Mouse (Mus musculus) midbrain, embryonic 16.5 days (tissue): ENCODE measurements around the gene Rabac1. TPM values are rescaled to one million over a fixed set of nuclear protein-coding genes. Genes with fewer than 3 reads are reported as not detected.

Source experiments
- ATAC-seq: fragments of 200-750 bp; cut with Nextera tagmentation; 2 replicates; pipeline ENCODE4 v1.8.0; 2017; ENCODE audit warnings: moderate TSS enrichment
- H3K27ac ChIP-seq: fragments of 300-500 bp; sonication (generic); 2 replicates; pipeline ENCODE4 v1.5.1; 2014; ENCODE audit warnings: mild to moderate bottlenecking, low read length, mixed read lengths
- H3K27me3 ChIP-seq: fragments of 300-500 bp; sonication (generic); 2 replicates; pipeline ENCODE4 v1.6.1; 2014; ENCODE audit warnings: low read depth, low read length, mixed read lengths; ENCODE audit not compliant: control insufficient read depth, insufficient read depth
- H3K36me3 ChIP-seq: fragments of 300-500 bp; sonication (generic); 2 replicates; pipeline ENCODE4 v1.6.1; 2014; ENCODE audit warnings: mild to moderate bottlenecking, low read length, moderate library complexity, mixed read lengths; ENCODE audit not compliant: control insufficient read depth, insufficient read depth
- H3K4me1 ChIP-seq: fragments of 300-500 bp; sonication (generic); 2 replicates; pipeline ENCODE4 v1.6.1; 2014; ENCODE audit warnings: mild to moderate bottlenecking, low read length, mixed read lengths; ENCODE audit not compliant: control insufficient read depth, insufficient read depth
- H3K4me2 ChIP-seq: fragments of 300-500 bp; sonication (generic); 2 replicates; pipeline ENCODE4 v1.6.1; 2014; ENCODE audit warnings: mild to moderate bottlenecking, low read length, mixed read lengths
- H3K4me3 ChIP-seq: fragments of 300-500 bp; sonication (generic); 2 replicates; pipeline ENCODE4 v1.5.1; 2014; ENCODE audit warnings: low read depth, mild to moderate bottlenecking, low read length, moderate library complexity, mixed read lengths
- H3K9ac ChIP-seq: fragments of 300-500 bp; sonication (generic); 2 replicates; pipeline ENCODE4 v1.6.1; 2014; ENCODE audit warnings: low read depth, low read length, mixed read lengths
- H3K9me3 ChIP-seq: fragments of 300-500 bp; sonication (generic); replicated peaks from 2 replicates; pipeline ENCODE4 v1.6.1; 2014; ENCODE audit warnings: mild to moderate bottlenecking, low read length, mixed read lengths; ENCODE audit not compliant: control insufficient read depth, poor library complexity, severe bottlenecking
- WGBS: fragments of 180-500 bp; shearing (Covaris S2); extraction: QIAGEN DNeasy Blood & Tissue Kit; methylation state at CpG from one replicate; pipeline ENCODE4 v1.1.7; 2014; 5-methylcytosine and 5-hydroxymethylcytosine counted together
- polyA plus RNA-seq: library from polyadenylated mRNA; unstranded; fragments of >200 nt; fragmentation: Nextera tagmentation; extraction: Ambion mirVana; gene quantifications from 2 replicates; pipeline ENCODE4 v1.2.1, GENCODE M21; 2015

Gene Rabac1
- polyA plus RNA-seq, 1 experiment from 2014 or later, result 310 TPM

GRCm38 (mm10) chr7:24987941-24988340 lies 15.4 kb upstream of the Rabac1 start:
- no peaks in the 10 kb centered on the region; the same call in 1 of the 2 replicates for H3K9me3 ChIP-seq
- H3K4me3 ChIP-seq, result no peak overlapping the region
- no peak for ATAC-seq
- 87% methylated on average over 14 of the region's 14 CpGs for WGBS
- no peak overlapping the region for H3K4me2 ChIP-seq
- no peaks in the 10 kb centered on the region for H3K4me1 ChIP-seq
- H3K9ac ChIP-seq, result no peak overlapping the region
- no peak overlapping the region for H3K27ac ChIP-seq
- H3K27me3 ChIP-seq, result no peaks in the 10 kb centered on the region
- H3K36me3 ChIP-seq, result peaks cover 72% of the 10 kb centered on the region

- Histone ChIP-seq H3K4me3 (no peak overlapping the region), H3K9me3 (no peaks in the 10 kb centered on the region; the same call in 1 of the 2 replicates), H3K27ac (no peak overlapping the region), H3K27me3 (no peaks in the 10 kb centered on the region), H3K9ac (no peak overlapping the region), H3K36me3 (peaks cover 74% of the 10 kb centered on the region), H3K4me1 (no peaks in the 10 kb centered on the region), H3K4me2 (no peak overlapping the region)
- no peak for ATAC-seq
- WGBS, result 70% methylated on average over 5 of the region's 5 CpGs
Observed at GRCm38 (mm10) chr7:24985799-24986198, 13.2 kb upstream of the Rabac1 start.

DNA sequence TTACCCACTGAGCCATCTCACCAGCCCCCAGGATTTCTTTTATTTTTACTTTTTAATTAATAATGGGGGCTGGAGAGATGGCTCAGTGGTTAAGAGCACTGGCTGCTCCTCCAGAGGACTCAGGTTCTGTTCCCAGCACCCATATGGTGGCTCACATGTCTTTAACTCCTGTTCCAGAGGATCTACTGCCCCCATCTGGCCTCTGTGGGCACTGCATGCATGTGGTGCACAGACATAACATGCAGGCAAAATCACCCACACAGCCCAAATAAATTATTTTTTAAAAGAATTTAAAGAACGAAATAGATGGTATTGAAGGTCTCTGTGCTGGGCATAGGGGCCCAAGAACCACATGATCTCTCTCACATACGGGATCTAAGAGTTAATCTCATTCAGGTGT lies 11.8 kb upstream of the Rabac1 start:
- ATAC-seq, result no peak
- Histone ChIP-seq H3K27me3 (no peaks in the 10 kb centered on the region), H3K4me3 (no peak overlapping the region), H3K4me1 (no peaks in the 10 kb centered on the region), H3K9ac (no peak overlapping the region), H3K27ac (no peak overlapping the region), H3K9me3 (no peaks in the 10 kb centered on the region; the same call in 1 of the 2 replicates), H3K4me2 (no peak overlapping the region), H3K36me3 (peaks cover 74% of the 10 kb centered on the region)
- 87% methylated on average over 2 of the region's 2 CpGs for WGBS

DNA sequence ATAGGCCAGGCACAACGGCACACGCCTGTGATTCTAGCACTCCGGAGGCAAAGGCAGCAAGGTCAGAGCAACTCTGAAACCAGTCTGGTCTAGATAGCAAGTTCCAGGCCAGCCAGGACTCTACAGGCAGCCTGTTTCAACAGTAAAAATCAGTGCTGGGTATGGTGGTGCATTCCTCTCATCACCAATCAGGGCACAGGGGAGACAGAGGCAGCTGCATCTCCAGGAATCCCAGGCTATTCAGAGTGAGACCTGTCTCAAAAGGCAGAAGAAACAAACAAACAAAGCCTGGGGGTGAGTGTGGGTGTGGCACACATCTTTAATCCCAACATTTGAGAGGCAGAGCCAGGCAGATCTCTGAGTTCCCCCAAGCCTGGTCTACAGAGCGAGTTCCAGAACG lies 10.8 kb upstream of the Rabac1 start:
- H3K4me1 ChIP-seq, result no peaks in the 10 kb centered on the region
- H3K36me3 ChIP-seq, result peaks cover 77% of the 10 kb centered on the region
- 91% methylated on average over 5 of the region's 5 CpGs for WGBS
- ATAC-seq, result no peak
- H3K4me3 ChIP-seq, result no peak overlapping the region
- no peaks in the 10 kb centered on the region for H3K27me3 ChIP-seq
- no peak overlapping the region for H3K9ac ChIP-seq
- no peaks in the 10 kb centered on the region; the same call in 1 of the 2 replicates for H3K9me3 ChIP-seq
- no peak overlapping the region for H3K4me2 ChIP-seq
- H3K27ac ChIP-seq, result no peak overlapping the region

GRCm38 (mm10) chr7:24980439-24980838 lies 7.9 kb upstream of the Rabac1 start:
- ATAC-seq, result no peak

GRCm38 (mm10) chr7:24978781-24979180 lies 6.2 kb upstream of the Rabac1 start:
- Histone ChIP-seq H3K36me3 (peaks cover 53% of the 10 kb centered on the region), H3K4me2 (no peak overlapping the region), H3K4me1 (no peaks in the 10 kb centered on the region), H3K9me3 (no peaks in the 10 kb centered on the region), H3K27ac (no peak overlapping the region), H3K4me3 (no peak overlapping the region), H3K27me3 (no peaks in the 10 kb centered on the region), H3K9ac (no peak overlapping the region)
- ATAC-seq, result no peak
- WGBS, result 89% methylated on average over 7 of the region's 7 CpGs

More at GRCm38 (mm10) chr7:24980439-24980838, 7.9 kb upstream of the Rabac1 start:
- H3K27ac ChIP-seq, result no peak overlapping the region
- peaks cover 66% of the 10 kb centered on the region for H3K36me3 ChIP-seq
- H3K4me2 ChIP-seq, result no peak overlapping the region
- no peaks in the 10 kb centered on the region for H3K4me1 ChIP-seq
- H3K9ac ChIP-seq, result no peak overlapping the region
- H3K27me3 ChIP-seq, result no peaks in the 10 kb centered on the region
- H3K9me3 ChIP-seq, result no peaks in the 10 kb centered on the region; the same call in 1 of the 2 replicates
- H3K4me3 ChIP-seq, result no peak overlapping the region
- 88% methylated on average over 7 of the region's 7 CpGs for WGBS

DNA sequence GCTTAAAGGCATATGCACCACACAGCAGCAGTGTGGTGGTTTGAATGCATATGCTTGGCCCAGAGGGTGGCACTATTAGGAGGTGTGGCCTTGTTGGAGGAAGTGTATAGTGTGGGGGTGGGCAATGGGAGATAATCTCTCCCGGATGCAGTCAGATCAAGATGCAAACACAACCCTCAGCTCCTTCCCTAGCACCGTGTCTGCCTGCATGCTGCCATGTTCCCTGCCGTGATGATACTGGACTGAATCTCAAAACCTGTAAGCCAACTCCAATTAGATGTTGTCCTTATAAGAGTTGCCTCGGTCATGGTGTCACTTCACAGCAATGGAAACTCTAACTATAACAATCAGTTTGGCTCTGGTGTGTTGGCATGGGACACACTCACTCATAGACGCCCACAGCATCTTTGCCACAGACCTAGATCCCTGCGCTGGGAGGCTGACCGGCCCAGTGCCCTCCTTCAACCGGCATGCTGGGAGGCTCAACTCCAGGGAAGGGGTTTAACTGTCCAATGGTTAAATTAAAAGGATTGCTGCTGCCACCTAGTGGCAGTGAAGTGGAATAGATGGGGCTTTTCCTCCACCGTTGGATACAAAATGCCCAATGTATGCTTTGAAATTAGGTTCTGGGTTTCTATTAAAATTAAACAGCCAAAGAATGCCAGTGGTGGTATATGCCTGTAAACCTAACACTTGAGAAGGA lies 2.5 kb upstream of the Rabac1 start:
- H3K4me3 ChIP-seq, result no peak overlapping the region
- peaks cover 26% of the 10 kb centered on the region for H3K36me3 ChIP-seq
- no peak for ATAC-seq
- no peak overlapping the region for H3K27ac ChIP-seq
- H3K4me1 ChIP-seq, result peaks cover 10% of the 10 kb centered on the region
- no peaks in the 10 kb centered on the region for H3K27me3 ChIP-seq
- H3K4me2 ChIP-seq, result no peak overlapping the region
- 32% methylated on average over 9 of the region's 9 CpGs for WGBS
- H3K9ac ChIP-seq, result no peak overlapping the region
- no peaks in the 10 kb centered on the region for H3K9me3 ChIP-seq

DNA sequence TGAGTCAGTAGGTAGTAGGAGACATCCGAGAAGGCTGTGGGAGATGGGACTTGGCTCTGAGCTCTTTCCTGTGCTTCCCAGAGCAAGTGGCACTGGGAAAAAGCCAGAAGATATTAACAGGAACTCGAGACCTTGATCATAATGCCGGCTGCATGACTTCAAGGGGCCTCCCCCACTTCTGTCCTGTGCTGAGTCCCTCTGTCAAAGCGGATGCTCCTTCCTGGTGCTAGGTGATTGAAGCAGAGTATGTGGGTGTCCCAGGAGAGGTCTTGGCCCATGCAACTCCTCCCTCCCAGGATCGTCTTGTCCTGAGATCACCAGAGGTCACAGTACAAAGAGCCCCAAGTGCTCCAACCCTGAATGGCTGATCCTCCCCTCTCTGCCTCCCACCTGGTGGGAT lies 1.3 kb upstream of the Rabac1 start:
- no peaks in the 10 kb centered on the region for H3K27me3 ChIP-seq
- peaks cover 10% of the 10 kb centered on the region for H3K4me1 ChIP-seq
- H3K27ac ChIP-seq, result no peak overlapping the region
- peaks cover 21% of the 10 kb centered on the region for H3K36me3 ChIP-seq
- no peak for ATAC-seq
- no peak overlapping the region for H3K9ac ChIP-seq
- no peak overlapping the region for H3K4me3 ChIP-seq
- H3K4me2 ChIP-seq, result no peak overlapping the region
- 76% methylated on average over 5 of the region's 5 CpGs for WGBS
- no peaks in the 10 kb centered on the region for H3K9me3 ChIP-seq

DNA sequence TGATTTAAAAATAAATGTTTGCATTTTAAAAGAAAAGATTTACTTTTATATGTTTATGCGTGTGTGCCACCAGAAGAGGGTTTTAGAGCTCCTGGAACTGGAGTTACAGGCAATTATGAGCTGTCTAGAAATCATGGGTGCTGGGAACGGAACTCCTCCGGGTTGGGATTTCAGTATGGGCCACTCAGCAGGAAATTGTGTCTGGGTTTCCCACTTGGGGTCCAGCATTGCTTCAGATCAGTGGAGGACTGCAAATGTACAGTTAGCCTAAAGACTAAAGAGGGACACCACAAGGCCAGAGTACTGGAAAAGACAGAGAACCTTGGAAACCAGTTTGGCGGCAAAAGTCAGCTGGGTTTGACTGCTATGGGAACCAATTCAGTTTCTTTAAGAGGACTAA lies 654 bp upstream of the Rabac1 start:
- Histone ChIP-seq H3K4me3 (no peak overlapping the region), H3K4me2 (no peak overlapping the region), H3K27ac (no peak overlapping the region), H3K27me3 (no peaks in the 10 kb centered on the region), H3K36me3 (peaks cover 14% of the 10 kb centered on the region), H3K4me1 (peaks cover 10% of the 10 kb centered on the region), H3K9ac (no peak overlapping the region), H3K9me3 (no peaks in the 10 kb centered on the region)
- WGBS, result 83% methylated on average over 4 of the region's 4 CpGs
- ATAC-seq, result no peak
